Mouse (Mus musculus) activated CD4-positive, CD25-positive, alpha-beta regulatory T cell, adult 4 months (primary cell): ENCODE data around the gene Gpatch3. TPM values are rescaled to one million over a fixed set of nuclear protein-coding genes. Genes with fewer than 3 reads are reported as not detected.
A peak's percentile ranks its signal among the peaks of the same experiment; 100 is the strongest.

Experiments
- ATAC-seq: one replicate; pipeline ENCODE4 v1.8.0; 2017
- polyA plus RNA-seq, 2 experiments: library from polyadenylated mRNA; unstranded; fragments of 100-300 nt; shearing (Covaris generic); gene quantifications; one replicate each; pipeline ENCODE4 v1.2.1; 2017

The Gpatch3 gene
- polyA plus RNA-seq: 1 to 10 TPM; 1.1 to 1.7 TPM

DNA sequence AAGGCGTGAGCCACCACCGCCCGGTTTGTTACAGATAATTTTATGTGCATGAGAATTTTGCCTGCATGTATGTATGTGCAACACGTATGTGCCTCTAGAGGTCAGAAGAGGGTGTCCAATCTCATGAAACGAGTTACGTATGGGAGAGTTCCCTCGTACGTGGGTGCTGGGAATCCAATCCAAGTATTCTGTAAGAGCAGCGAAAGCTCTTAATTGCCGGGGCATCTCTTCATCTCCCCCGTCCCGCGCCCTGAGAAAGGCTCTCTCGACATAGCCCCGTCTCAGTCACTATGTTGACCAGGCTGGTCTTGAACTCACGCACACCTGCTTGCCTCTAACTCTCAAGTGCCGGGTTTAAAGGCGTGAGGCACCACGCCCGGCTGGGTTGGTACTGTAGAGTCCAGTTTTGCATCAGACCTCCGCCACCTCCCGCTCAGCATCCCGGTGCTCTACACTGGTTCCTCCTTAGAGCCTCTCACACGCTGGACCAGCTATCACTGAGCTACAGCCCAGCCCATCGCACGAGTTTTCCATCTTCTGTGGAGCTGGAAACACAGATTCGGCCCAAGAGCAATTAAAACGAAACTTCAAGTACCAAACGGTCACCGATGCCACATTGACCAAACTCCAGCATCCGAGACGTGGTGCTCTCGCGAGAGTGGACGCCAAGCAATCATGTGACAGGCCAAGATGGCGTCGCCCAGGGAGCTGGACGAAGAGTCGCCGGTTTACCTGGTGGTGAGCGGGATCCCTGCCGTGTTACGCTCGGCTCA is at the start of gene Gpatch3:
Gene Gpatch3, plus strand, starts transcription at position 676 of the 773 bp plus-strand sequence.
- ATAC-seq: peak; percentile 87

DNA sequence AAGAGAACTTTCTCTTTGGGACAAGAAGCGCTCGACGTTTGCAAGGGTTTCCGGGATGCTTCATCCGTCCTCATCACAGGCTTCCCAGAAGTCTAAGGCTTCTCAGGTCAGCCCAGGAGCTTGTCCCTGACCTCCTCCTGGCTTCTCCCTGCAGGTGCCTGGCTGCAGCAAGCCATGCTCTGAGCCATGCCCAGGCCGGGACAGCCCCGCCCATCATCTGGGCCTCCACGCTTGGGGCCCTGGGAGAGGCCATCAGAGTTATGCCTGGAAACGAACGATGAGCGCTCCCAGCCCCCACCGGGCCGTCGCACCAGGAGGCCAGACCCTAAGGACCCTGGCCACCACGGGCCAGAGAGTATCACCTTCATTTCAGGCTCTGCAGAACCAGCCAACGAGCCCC is 46.8 kb upstream of the Gpatch3 start:
- ATAC-seq: no peak

DNA sequence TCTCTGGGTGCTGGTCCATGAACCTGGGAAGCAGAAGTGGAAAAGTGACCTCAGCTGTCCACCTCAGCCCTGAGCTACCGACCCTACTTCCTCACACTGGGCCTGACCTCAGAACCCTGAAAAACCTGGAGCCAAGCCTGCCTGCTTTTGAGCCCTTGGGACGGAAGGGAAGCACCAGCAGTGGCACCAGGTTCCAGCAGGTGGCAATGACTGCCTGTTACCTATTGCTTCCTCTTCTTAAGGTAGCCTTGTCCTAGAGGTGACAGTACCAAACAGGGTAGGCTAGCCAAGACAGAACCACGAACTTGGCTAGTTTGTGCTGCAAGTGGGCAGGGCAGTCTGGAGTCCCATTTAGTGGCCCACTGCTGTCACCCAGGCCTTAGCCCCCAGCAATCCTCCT is 41.8 kb upstream of the Gpatch3 start:
- ATAC-seq: no peak

DNA sequence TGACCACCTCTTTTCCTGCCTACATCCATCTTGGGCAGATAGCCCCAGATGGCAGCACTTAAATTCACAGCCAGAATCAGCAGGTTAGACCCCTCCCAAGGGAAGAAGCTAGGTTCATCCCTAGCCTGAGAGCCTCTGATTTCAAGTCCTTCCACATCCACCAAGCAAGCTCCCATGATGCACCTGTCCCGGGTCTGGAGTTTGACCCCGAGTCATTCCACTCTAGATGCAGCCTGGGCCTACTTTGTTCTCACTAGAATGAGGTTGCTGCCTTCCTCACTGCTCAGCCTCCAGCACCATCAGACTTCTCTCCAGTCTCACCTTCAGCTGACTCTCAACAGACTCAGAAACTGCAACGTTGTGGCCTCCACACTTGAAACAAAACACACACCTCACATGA is 38.5 kb upstream of the Gpatch3 start:
- ATAC-seq: no peak

DNA sequence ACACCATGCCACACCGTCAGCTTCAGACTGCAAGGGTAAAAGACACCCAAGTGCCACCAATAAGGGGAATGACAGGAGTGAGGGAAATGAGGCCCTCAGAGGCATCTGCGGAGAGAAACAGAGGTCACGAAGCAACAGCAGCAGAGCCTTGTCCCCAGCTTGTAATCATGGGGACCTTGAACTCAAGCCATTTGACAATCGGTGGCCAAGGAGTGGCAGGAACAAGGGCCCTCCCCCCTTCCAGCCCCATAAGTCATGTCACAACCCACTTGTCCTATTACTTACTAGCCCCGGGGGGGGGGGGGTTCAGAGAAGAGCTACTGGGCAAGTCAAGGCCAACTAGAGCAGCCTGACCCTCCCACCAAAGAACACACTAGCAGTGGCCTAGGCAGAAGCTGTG is 37.9 kb upstream of the Gpatch3 start:
- ATAC-seq: no peak

DNA sequence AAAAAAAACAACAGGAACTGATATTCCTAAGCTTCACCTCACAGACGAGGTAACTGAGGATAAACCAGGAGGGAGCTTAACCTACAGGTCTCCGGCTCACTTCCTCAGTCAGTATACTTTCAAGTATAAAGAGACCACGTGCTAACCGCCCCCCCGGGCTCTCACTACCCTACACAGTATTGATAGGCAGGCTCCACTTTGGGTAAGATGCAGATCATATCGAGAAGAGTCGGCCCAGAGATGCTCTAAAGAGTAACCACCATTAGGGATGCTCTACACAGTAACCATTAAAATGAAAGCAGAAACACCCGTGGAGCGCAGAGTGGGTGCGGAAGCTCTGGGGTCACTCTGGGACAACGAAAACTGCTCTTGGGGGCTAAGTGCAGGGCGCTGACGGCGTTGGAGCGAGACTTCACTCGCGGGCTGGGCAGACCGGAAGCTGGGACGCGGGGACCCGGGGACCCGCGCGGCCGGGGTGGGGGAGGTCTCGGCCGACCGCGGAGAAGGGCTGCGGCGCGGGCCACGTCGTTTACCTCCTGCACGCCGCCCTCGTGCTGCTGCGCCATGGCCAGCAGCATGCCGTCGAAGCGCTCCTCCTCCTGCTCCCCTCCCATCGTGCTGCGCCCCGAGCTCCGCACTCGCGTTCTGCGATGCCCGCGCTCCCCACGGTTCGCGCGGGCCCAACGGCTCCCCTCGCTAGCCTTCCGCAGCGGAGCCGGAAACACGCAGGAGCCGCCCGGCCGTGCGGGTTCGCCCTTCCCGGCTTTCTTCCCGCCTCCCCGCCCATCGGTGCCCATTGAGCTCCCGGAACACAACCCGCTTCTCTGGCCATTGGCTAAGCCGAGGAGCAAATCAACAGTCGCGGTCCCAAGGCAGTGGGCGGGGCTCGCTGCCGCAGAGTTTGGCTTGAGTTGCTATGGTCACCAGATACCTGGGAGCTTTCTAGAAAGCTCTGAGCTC is 29.0 kb upstream of the Gpatch3 start, which contains the start of gene Nudc:
Gene Nudc, minus strand, starts transcription at position 725 of the 960 bp plus-strand sequence.
- peak; percentile 98 for ATAC-seq

DNA sequence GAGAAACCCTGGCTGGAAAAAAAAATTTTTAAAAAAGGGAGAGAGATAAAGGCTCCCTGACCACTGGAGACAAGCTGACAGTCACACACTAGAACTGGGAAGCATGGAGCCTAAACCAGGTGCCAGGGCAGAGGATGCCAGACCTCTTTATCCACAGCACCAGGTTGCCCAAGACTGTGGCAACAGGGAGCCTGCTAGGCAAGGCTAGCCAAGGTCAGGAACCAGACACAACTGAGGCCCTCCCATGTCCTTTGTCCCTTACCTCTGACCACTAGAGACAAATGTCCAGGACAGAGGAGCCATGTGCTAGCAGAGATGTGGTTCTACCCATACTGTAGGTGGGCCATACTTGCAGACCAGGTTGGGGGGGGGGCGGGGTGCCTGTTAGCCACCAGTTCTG is 22.5 kb upstream of the Gpatch3 start:
- no peak for ATAC-seq

DNA sequence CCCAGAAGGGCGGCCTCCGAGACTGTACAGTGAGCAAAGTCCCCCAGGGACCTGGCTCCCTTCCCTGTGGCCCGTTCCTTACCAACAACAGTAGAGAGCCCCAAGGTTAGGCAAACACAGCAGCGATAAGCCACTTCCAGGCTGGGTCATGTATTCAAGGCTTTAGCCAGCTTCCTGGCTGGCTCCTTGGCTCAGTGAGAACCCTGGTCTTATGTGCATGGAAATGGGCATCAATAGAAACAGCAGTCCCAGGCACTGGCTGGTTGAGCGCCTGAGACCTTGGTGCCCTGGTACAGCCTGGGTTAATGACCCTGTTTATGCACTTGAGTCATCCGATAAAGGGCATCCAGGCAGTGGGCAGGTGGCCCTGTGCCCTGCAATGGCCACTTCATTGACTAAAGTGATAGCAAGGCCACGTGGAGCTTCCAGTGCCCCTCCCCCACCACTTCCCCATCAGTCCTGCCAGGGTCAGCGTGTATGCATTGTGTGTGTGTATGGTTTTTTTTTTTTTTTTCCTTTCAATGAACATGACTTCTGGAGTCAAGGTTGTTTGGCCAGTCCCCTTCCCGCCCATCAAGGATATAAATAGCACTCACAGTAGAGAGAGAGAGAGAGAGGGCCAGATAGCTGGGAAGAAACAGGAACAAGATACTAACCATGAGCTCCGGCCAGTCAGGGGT is 21.6 kb upstream of the Gpatch3 start, which contains the start of gene Nr0b2:
Gene Nr0b2, plus strand, starts transcription at position 609 of the 680 bp plus-strand sequence.
- no peak for ATAC-seq

DNA sequence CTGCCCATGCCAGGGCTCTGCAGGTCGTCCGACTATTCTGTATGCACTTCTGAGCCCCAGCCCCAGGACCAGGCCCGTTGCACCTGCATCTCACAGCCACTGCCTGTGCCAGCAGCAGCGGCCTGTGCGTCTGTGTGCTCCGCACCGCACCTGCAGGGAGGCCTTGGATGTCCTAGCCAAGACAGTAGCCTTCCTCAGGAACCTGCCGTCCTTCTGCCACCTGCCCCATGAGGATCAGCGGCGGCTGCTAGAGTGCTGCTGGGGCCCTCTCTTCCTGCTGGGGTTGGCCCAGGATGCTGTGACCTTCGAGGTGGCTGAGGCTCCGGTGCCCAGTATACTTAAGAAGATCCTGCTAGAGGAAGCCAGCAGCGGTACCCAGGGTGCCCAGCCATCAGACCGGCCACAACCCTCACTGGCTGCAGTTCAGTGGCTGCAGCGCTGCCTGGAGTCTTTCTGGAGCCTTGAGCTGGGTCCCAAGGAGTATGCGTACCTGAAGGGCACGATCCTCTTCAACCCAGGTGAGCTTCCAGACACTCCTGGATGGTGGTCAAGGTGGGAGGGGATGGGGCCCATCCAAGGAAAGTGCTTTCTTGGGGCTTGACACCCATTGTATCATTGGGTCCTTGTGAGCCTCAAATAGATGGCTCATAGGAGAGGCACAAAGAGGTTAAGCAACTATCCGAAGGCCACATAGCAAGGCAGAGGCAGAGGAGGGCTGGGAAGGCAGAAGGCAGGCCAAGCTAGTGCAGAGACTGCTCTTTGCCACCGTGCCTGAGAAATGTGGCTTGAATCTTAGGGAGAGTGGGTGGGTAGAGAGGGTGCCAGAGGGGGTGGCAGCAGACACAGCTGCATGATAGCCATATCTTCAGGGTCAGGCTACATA is 20.9 kb upstream of the Gpatch3 start:
- ATAC-seq: no peak

DNA sequence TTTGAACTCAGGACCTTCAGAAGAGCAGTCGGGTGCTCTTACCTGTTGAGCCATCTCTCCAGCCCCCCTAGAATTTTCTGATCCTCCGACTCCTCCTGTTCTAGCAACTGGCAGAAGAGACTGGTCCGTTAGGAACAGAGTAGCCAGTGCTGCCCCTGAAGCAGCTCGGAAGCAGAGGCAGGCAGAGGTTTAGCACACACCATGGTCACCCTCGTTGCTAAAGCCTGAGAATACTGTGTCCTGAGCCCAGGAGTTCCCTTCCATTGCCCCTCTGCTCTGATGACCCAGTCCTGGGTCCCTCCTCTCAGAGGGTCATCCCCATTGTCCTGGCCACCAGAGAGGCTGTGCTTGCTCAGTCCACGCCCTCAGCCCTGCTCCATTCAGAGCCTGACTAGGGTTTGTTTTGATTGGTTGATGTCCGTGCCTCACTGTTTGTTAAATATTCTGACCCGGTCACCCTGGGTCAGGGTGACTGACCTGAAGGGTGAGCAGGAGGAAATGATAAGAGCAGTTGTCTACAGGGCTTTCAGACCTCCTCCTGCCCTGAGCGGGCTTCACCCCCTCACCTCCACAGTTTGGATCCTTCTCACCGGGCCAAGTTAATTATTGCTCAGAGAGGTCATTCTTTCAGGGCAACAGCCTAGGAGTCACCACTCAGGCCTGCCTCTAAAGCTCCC is 17.4 kb upstream of the Gpatch3 start:
- ATAC-seq: no peak

DNA sequence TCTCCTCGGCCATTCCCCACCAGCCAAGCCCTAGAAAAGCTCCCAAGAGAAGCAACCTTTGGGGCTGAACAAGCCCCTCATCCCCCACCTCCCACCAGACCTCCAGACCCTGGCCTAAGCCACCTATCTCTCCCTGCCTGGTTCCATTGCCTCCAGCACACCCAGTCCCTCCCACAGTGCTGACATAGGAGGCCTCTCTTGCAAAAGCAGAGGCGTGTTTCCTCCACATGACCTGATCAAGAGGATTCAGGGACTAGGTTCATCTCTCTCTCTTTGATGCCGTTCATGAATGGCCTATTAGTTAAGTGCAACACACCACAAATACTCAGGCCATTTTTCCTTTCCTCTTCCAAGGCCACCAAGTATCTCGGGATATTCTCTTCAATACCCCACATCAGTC is 14.7 kb upstream of the Gpatch3 start:
- ATAC-seq: no peak

DNA sequence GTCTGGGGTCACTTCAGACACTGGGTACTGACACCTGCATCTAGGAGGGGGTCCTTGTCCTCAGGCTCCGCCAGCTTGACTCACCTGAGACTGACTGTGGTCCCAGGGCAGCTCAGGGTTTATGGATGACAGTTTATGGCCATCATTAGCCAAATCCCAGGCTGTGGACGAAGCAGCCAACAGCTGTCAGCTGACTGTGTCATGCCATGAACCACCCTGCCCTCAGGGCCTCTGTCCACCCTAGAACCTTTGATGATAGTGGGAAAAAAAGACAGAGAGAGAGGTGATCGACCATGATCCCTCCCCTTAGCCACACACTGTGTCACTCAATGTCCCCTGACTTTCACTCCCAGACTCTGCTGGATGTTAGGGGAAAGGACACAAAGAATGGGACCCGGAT is 12.9 kb upstream of the Gpatch3 start:
- ATAC-seq: no peak

DNA sequence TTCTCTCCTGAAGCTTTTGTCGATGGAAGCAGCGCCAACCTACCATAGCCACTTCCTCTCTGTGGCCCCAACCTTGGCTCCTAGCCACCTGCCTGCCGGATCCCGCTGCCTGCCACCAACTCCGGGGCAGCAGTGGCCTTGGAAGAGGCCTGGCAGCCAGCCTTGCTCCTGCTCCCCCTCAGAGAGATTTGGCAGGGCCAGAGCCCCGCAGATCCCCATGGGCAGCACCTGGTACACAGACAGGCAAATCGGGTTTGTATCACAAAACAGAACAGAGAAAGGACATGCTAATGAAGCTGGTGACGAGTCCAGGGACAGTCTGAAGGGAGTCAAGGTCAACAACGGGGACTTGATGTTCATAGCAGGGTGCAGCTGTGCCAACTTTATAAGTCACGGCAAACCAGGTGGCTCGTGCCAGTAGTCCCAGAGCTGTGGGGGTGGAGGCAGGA is 11.4 kb upstream of the Gpatch3 start:
- no peak for ATAC-seq

DNA sequence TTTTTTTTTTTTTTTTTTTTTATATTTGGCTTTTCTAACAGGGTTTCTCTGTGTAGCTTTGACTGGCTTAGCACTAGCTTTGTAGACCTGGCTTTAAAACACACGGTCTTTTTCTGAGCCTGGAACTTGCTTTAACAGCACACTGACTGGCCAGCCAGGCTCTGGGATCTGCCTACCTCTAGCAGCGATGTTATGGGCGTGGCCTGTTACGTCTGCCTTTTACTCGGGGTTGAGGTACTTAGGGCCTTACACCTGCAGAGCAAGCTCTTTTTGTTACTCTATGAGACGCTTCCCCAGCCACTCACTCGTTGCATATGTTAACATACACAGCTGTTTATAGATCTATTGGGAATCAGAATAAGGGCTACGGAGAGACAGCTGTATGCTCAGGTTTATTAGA is 7.3 kb upstream of the Gpatch3 start:
- no peak for ATAC-seq

DNA sequence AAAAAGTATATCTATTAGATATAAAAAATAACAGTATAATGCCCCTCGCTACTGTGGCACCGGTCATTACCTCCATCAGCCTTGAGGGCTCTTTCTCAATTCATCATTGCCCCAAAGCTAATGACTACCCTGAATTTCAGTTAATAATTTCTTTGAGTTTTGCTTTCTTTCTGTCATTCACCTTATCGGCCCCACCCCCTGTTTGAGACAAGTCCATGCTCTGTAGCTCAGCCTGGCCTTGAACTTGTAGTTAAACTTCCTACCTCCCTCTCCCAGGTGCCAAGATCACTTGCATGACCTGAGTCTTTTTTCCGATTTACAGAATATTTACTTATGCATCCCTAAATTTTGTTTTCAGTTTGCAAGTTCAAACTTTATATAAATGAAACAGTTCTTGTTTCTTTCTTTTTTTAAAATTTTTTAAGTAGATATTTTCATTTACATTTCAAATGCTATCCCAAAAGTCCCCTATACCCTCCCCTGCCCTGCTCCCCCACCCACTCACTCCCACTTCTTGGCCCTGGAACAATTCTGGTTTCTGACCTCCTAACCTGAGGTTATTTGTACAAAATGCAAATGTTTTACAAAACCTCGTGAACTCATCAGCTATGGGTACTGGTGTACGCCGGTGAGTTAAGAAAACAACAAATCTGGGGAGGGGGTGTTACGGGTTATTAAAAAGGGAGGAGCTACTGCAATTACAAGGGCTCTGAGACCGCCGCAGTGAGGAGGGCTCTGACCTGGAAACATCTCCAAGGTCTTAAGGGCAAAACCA is 5.1 kb upstream of the Gpatch3 start:
- ATAC-seq: no peak

DNA sequence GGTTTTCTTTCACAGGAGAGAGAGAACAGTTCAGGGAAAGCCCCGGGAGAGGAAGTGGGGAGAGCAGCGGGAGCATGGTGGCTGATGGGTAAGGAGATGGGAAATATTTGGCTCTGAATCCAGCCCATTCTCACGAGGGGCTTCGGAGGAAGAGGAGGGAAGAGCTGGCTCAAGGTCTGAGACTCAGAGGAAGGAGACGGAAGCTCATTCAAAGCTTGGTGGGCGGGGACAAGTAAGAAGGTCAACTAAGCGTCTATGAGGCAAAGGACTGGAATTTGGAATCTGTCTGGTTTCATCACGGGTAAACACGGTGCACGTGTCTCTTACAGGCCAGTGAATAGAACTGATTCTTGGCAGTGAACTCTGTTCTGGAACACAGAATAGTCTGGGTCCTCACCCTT is 4.5 kb upstream of the Gpatch3 start:
- no peak for ATAC-seq

DNA sequence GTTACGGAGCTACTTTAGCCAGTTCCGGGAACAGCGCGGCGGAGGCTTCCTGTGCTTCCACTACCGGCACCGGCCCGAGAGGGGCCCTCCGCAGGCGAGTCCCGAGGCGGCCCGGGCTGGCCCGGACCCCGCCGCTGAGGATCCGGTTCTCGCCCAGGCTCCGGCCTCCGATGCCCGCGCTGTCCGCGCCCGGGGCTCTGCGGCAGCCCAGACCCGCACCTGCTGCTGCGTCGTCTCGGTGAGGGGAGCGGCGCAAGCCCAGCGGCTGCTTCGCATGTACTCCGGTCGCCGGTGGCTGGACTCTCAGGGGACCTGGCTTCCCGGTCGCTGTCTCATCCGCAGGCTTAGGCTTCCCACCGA is 278 bp downstream of the Gpatch3 start:
- ATAC-seq: no peak

DNA sequence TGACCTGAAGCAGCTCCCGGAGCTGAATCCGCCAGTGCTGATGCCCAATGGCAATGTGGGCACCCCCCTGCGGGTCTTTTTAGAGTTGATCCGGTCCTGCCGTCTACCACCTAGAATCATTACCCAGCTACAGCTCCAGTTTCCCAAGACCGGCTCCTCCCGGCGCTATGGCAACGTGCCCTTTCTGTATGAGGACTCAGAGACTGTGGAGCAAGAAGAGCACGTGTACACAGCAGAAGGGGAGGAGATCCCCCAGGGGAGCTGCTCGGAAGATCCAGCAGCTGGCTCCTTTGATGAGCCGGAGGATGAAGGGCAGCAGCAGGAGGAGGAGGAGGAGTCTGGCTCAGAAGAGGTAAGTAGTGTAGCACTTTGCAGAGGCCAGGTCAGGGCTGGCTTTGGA is 3.4 kb downstream of the Gpatch3 start:
- no peak for ATAC-seq

DNA sequence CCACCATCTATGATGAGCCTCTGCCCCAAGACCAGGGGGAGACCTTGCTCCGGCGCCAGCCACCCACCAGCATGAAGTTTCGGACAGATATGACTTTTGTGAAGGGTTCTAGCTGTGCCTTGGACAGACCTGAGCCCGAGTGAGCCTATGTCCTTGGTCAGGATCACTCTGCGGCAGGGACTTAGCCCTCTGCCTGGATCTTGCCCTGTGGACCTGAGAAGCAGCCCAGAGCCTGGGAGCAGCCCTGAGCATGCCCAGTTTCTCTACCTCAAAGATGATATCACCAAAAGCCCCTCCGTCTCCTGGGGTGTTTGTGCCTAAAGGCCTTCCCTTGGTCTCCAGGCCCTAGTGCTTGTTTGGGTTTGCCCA is 9.1 kb downstream of the Gpatch3 start:
- ATAC-seq: peak; percentile 40
